Mouse (Mus musculus): ENCODE data around the gene Adprhl1.

DNA sequence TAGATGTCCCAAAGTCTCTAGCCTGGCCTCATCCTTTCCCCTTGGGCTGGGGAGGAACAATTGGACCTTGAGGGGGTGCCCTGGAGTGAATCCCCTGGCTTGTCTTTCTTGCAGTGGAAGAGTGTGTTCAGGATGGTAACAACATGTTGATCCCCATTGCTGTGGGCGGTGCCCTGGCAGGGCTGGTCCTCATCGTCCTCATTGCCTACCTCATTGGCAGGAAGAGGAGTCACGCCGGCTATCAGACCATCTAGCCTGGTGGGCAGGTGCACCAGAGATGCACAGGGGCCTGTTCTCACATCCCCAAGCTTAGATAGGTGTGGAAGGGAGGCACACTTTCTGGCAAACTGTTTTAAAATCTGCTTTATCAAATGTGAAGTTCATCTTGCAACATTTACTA, 79.7 kb downstream of the Adprhl1 start:
- TF ChIP-seq POLR2A (IDR thresholded peaks at IDR 0.05; ENCODE audit: insufficient read length, low read depth) (no peak), MYOD1 (IDR thresholded peaks at IDR 0.05; ENCODE audit: control insufficient read depth in 1 of 3, insufficient read length in 2 of 3, low read depth in 2 of 3) (no peak)
